Mouse (Mus musculus) CH12.LX (cell line): ENCODE measurements around the gene Gsdma3. TPM values are rescaled to one million over a fixed set of nuclear protein-coding genes. Genes with fewer than 3 reads are reported as not detected.
"Not testable (repeated sequence)": the region's sequence is repeated elsewhere in the genome, so short reads cannot be mapped to it uniquely, and the experiment has no call there.

Experiments used
- DNase-seq: peaks from one replicate; pipeline ENCODE4 v3.0.0-alpha.2; 2013; ENCODE audit errors: extremely low read depth
- H3K27ac ChIP-seq: 2 replicates; pipeline ENCODE4 v1.5.1; 2012; ENCODE audit warnings: low read depth, mild to moderate bottlenecking, control low read depth, moderate library complexity; ENCODE audit not compliant: insufficient read depth
- H3K27me3 ChIP-seq: replicated peaks from 2 replicates; pipeline ENCODE3; 2012; ENCODE audit warnings: inconsistent platforms
- H3K36me3 ChIP-seq, 2 experiments: replicated peaks in 1 of 2; 2 replicates each; pipeline versions ENCODE3 to v1.6.1; 2012; ENCODE audit warnings: inconsistent platforms in 1 of 2, low read length in 1 of 2, mild to moderate bottlenecking in 1 of 2, mixed read lengths in 1 of 2, moderate library complexity in 1 of 2; ENCODE audit not compliant: control insufficient read depth in 1 of 2, insufficient read depth in 1 of 2
- H3K4me1 ChIP-seq, 2 experiments: 2 replicates each; pipeline ENCODE4 v1.6.1; 2012; ENCODE audit warnings: inconsistent platforms in 1 of 2, moderate library complexity in 1 of 2; ENCODE audit not compliant: insufficient read depth in 2 of 2, control insufficient read depth in 1 of 2
- H3K4me2 ChIP-seq: 2 replicates; pipeline ENCODE4 v1.6.1; 2012; ENCODE audit warnings: low read depth, mild to moderate bottlenecking, control low read depth; ENCODE audit not compliant: poor library complexity, insufficient read depth, severe bottlenecking
- H3K4me3 ChIP-seq, 3 experiments: fragments of 150-350 bp in 1 of 3; sonication (generic) in 1 of 3; replicated peaks in 1 of 3; 2 replicates each; pipeline versions ENCODE3 to v1.5.1; 2011 to 2012; ENCODE audit warnings: low read depth in 2 of 3, low read length in 2 of 3, mild to moderate bottlenecking in 2 of 3, moderate library complexity in 2 of 3, control low read depth in 1 of 3, improper control_type of control experiment in 1 of 3, inconsistent platforms in 1 of 3, mixed read lengths in 1 of 3; ENCODE audit not compliant: poor library complexity in 1 of 3
- H3K79me2 ChIP-seq: replicated peaks from 2 replicates; pipeline ENCODE4 v1.6.1; 2012; ENCODE audit warnings: mild to moderate bottlenecking, moderate library complexity; ENCODE audit not compliant: control insufficient read depth, poor library complexity, insufficient read depth, severe bottlenecking; ENCODE audit errors: extremely low read depth
- H3K9ac ChIP-seq: 2 replicates; pipeline ENCODE4 v1.6.1; 2012; ENCODE audit warnings: low read depth, mild to moderate bottlenecking, control low read depth, moderate library complexity; ENCODE audit not compliant: insufficient read depth
- H3K9me3 ChIP-seq: replicated peaks from 2 replicates; pipeline ENCODE3; 2012; ENCODE audit warnings: low read length, inconsistent platforms, mixed read lengths
- CTCF ChIP-seq, 2 experiments: IDR thresholded peaks in 1 of 2; conservative IDR thresholded peaks in 1 of 2; 2 replicates each; pipeline ENCODE4 v1.5.1; 2011 to 2012; ENCODE audit warnings: low read depth in 2 of 2, low read length in 2 of 2, improper control_type of control experiment in 1 of 2, inconsistent platforms in 1 of 2, mild to moderate bottlenecking in 1 of 2, moderate library complexity in 1 of 2
- GABPA ChIP-seq: IDR thresholded peaks from 2 replicates; pipeline ENCODE4 v1.6.1; 2012; ENCODE audit warnings: low read depth, low read length, improper control_type of control experiment, inconsistent platforms; ENCODE audit not compliant: insufficient replicate concordance
- JUN ChIP-seq: IDR thresholded peaks from 2 replicates; pipeline ENCODE4 v1.6.1; 2011; ENCODE audit warnings: low read depth, mild to moderate bottlenecking, low read length, improper control_type of control experiment, moderate library complexity; ENCODE audit not compliant: insufficient read depth
- JUND ChIP-seq: conservative IDR thresholded peaks from 2 replicates; pipeline ENCODE4 v1.6.1; 2011; ENCODE audit warnings: low read depth, low read length, improper control_type of control experiment
- MAX ChIP-seq: IDR thresholded peaks from 2 replicates; pipeline ENCODE4 v1.6.1; 2011; ENCODE audit warnings: low read length, improper control_type of control experiment
- MAZ ChIP-seq: IDR thresholded peaks from 2 replicates; pipeline ENCODE4 v1.6.1; 2012; ENCODE audit warnings: low read depth, mild to moderate bottlenecking, inconsistent platforms, low read length, improper control_type of control experiment, moderate library complexity
- MYC ChIP-seq: IDR thresholded peaks from 2 replicates; pipeline ENCODE4 v1.6.1; 2011; ENCODE audit warnings: low read depth, mild to moderate bottlenecking, improper control_type of control experiment, low read length
- NELFE ChIP-seq: IDR thresholded peaks from 2 replicates; pipeline ENCODE4 v1.6.1; 2011; ENCODE audit warnings: low read depth, low read length, improper control_type of control experiment
- PAX5 ChIP-seq: IDR thresholded peaks from 2 replicates; pipeline ENCODE4 v1.6.1; 2012; ENCODE audit warnings: low read length, inconsistent platforms, mixed read lengths
- POLR2A ChIP-seq: IDR thresholded peaks from 2 replicates; pipeline ENCODE4 v1.6.1; 2011; ENCODE audit warnings: low read depth, mild to moderate bottlenecking, improper control_type of control experiment, low read length
- POLR2AphosphoS2 ChIP-seq: IDR thresholded peaks from 2 replicates; pipeline ENCODE4 v1.6.1; 2011; ENCODE audit warnings: low read depth, low read length, improper control_type of control experiment
- RAD21 ChIP-seq: IDR thresholded peaks from 2 replicates; pipeline ENCODE4 v1.6.1; 2011; ENCODE audit warnings: low read depth, mild to moderate bottlenecking, low read length, improper control_type of control experiment, moderate library complexity
- RCOR1 ChIP-seq: conservative IDR thresholded peaks from 2 replicates; pipeline ENCODE4 v1.6.1; 2012; ENCODE audit warnings: low read depth, mild to moderate bottlenecking, inconsistent platforms, low read length, improper control_type of control experiment
- TBP ChIP-seq: conservative IDR thresholded peaks from 2 replicates; pipeline ENCODE4 v1.6.1; 2011; ENCODE audit warnings: low read depth, low read length, improper control_type of control experiment
- USF1 ChIP-seq: IDR thresholded peaks from 2 replicates; pipeline ENCODE4 v1.6.1; 2014; ENCODE audit warnings: low read depth, mild to moderate bottlenecking, inconsistent platforms, low read length, improper control_type of control experiment
- ZKSCAN1 ChIP-seq: IDR thresholded peaks from 2 replicates; pipeline ENCODE4 v1.6.1; 2012; ENCODE audit warnings: low read depth, inconsistent platforms, low read length, improper control_type of control experiment, borderline replicate concordance
- ZNF384 ChIP-seq: IDR thresholded peaks from 2 replicates; pipeline ENCODE4 v1.6.1; 2012; ENCODE audit warnings: low read depth, low read length, improper control_type of control experiment, inconsistent platforms
- dilution Hi-C: fragments of 300-500 bp; cut with MboI; formaldehyde crosslinking; loops from 2 replicates; pipeline ENCODE4 v1.14.3; 2020; ENCODE audit warnings: low sequenced_read_pairs; ENCODE audit not compliant: extremely low pct_unique_long_range_greater_than_20kb, extremely low pct_ligation_motif_present
- in situ Hi-C: fragments of 300-500 bp; cut with MboI; formaldehyde crosslinking; loops from 3 replicates; pipeline ENCODE4 v1.14.3; 2019; ENCODE audit warnings: low sequenced_read_pairs, low pct_ligation_motif_present, low pct_unique_long_range_greater_than_20kb, mixed read lengths
- polyA plus RNA-seq: library from polyadenylated mRNA; unstranded; fragments of >175 nt; gene quantifications from 2 replicates; pipeline ENCODE4 v1.2.1, GENCODE M21; 2012; ENCODE audit warnings: low read depth; ENCODE audit not compliant: insufficient read length
- total RNA-seq, 2 experiments: library from RNA; depleted of rRNA; stranded (reverse); fragments of 300-350 nt in 1 of 2; fragments of >200 nt in 1 of 2; gene quantifications; 2 replicates each; pipeline ENCODE4 v1.2.3; 2012 to 2014

Gene Gsdma3
- total and polyA plus RNA-seq, 3 experiments, result not detected

- TF ChIP-seq POLR2A (no peak), MYC (0 out of 2 replicates have a peak, but pooled peaks have one; percentile 35), ZNF384 (no peak), JUND (no peak), NELFE (no peak), POLR2AphosphoS2 (no peak), MAX (no peak), RCOR1 (no peak), CTCF (conservative IDR thresholded peaks at IDR 0.05 in 1 of 2, IDR thresholded peaks at IDR 0.05 in 1 of 2; ENCODE audit: low read depth in 2 of 2, low read length in 2 of 2) (peak; percentile 90 to 99), TBP (no peak), ZKSCAN1 (no peak), USF1 (no peak), PAX5 (no peak), GABPA (no peak), RAD21 (peak; percentile 75)
These were observed 19.4 kb upstream of the Gsdma3 start (continued) for GRCm38 (mm10) chr11:98606763-98607162.

DNA sequence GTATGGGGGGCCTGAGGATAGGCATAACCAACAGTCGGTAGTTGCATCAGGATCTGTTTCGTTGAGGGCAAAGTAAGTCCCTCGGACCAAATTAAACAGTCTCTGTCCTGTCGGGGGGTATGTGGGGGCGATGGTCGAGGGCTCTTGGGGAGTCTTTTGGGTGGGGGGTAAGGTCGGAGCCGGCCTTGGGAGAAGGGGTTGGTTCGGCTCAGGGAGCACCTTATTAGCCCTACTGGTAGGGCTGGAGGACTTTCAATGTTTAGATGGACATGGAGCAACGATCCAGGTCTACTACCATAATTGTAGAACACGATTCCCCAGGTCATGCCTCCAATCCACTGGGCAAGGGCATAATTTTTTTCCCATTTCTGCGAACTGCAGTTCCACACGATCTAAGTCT is 5.4 kb upstream of the Gsdma3 start:
- Histone ChIP-seq H3K4me1 (no peaks in the 10 kb centered on the region), H3K27me3 (peaks cover 8% of the 10 kb centered on the region), H3K9me3 (peaks cover 14% of the 10 kb centered on the region), H3K36me3 (no peaks in the 10 kb centered on the region), H3K4me3 (no peak overlapping the region), H3K79me2 (no peaks in the 10 kb centered on the region), H3K9ac (no peak overlapping the region), H3K4me2 (no peak overlapping the region), H3K27ac (no peak overlapping the region)
- dilution Hi-C loops (no loop called here), in situ Hi-C loops (no loop called here)
- no peak for TF ChIP-seq MAZ
- TF ChIP-seq JUN, result no peak
- TF ChIP-seq PAX5, result no peak
- TF ChIP-seq RAD21, result no peak
- no peak for DNase-seq

- H3K79me2 ChIP-seq, H3K4me1 ChIP-seq, in situ Hi-C loops, H3K4me3 ChIP-seq, H3K36me3 ChIP-seq, H3K4me2 ChIP-seq, H3K9ac ChIP-seq, H3K27ac ChIP-seq, dilution Hi-C loops, DNase-seq: not testable (repeated sequence)
- H3K27me3 ChIP-seq, result peaks cover 26% of the 10 kb centered on the region
- peaks cover 14% of the 10 kb centered on the region for H3K9me3 ChIP-seq
These were observed 2.2 kb upstream of the Gsdma3 start for GRCm38 (mm10) chr11:98623981-98624380.

DNA sequence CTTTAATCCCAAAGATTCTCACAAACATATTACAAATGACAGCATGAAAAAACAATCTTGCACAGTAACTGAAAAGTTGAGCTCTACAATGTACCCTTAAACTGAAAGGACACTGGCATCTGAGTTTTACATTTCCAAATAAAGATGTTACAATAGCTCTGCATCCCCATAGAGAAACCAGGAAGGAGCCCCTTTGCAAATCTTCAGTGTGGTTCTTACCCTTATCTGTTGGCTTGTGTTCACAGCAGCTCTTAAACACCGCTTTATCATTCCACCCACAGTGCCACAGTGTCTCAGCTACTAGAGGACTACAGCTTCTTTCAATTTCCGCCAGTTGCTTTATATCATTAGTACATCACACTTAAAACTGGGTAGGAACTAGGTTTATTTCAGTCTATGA is 1.8 kb upstream of the Gsdma3 start:
- H3K27ac ChIP-seq, H3K4me1 ChIP-seq, H3K9ac ChIP-seq, H3K79me2 ChIP-seq, H3K4me2 ChIP-seq, H3K4me3 ChIP-seq, DNase-seq, H3K36me3 ChIP-seq, dilution Hi-C loops, in situ Hi-C loops: not testable (repeated sequence)
- H3K27me3 ChIP-seq, result peaks cover 28% of the 10 kb centered on the region
- peaks cover 14% of the 10 kb centered on the region for H3K9me3 ChIP-seq
